Mouse (Mus musculus) stomach, postnatal 0 days (tissue): Measurements from ENCODE around the gene Mthfd2l.

Experiments used
- CTCF ChIP-seq: IDR thresholded peaks from 2 replicates; pipeline ENCODE4 v1.5.1; 2016; ENCODE audit warnings: antibody characterized with exemption, low read depth, mild to moderate bottlenecking, moderate library complexity
- EP300 ChIP-seq: optimal IDR thresholded peaks from 2 replicates; pipeline ENCODE3; 2016; ENCODE audit warnings: antibody characterized with exemption

DNA sequence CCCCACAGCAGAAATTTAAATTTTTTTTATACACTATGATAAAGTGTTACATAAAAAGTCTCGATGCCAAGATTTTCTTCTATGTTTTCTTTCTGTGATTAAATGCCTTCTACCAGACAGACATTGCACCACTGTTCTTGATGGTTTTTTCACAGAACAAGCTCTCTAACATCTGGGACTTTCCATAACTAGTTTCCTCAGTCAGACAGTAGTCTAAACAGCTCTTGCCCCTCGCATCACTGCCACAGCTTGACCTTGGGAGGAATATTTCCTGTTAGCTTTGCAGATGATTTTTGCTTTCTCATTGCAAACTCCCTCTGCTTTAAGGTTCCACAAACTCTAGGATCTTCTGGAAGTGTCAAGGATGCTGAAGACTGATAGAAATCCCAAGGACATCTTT is 371 bp upstream of the Mthfd2l start:
- TF ChIP-seq CTCF (no peak), EP300 (no peak)
